9 mouse cellular contexts compared by ENCODE assay signal in the genomic region with DNA sequence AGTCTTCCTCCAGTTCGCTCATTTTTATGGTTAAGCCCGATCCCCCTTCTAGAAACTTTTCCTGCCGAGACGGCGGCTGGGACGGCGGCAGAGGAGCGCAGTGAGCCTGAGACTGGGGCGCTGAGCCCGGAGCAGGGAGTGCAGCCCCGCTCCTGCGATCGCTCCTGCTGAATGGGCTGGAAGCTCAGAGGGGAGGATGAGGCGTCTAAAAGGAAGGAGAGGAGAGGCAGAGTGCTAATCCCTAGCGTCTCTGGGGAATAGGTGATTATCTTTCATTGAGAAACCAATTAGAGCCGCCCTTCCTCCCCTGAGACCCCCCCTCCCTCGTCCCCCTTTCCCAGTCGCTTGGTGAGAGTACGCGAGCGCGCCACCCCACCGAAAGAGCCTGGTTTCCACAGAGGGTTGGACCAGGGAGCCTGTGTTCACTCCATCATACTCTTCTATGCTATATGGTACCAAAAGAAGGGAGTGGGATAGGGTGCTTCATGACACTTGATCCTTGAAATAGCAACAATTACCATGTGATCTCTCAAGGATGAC. TPM values are rescaled to one million over a fixed set of nuclear protein-coding genes. Genes with fewer than 3 reads are reported as not detected.
DNase-seq lines count a peak whose midpoint lies in the region; ATAC-seq lines count a peak whose summit lies in the region.
"Had no signal": no experiment of that assay in that cellular context is flagged by ENCODE, and none has a peak within 500 bp of the region (broad histone marks: within the 10 kb centered on the region; RNA-seq: fewer than 3 reads in every experiment).

Gene Prkg1, minus strand, starts transcription at position 233 of the 540 bp plus-strand sequence.

- no peaks in the 10 kb centered on the region for H3K36me3 ChIP-seq in hindbrain, embryonic 12.5 days
- H3K36me3 ChIP-seq in limb, embryonic 10.5 days, result no peaks in the 10 kb centered on the region
- no peaks in the 10 kb centered on the region for H3K36me3 ChIP-seq in midbrain, embryonic 13.5 days

- H3K4me1 ChIP-seq in hindbrain, embryonic 12.5 days, result peaks cover 25% of the 10 kb centered on the region
- H3K4me1 ChIP-seq in limb, embryonic 10.5 days, result peaks cover 36% of the 10 kb centered on the region
- H3K4me1 ChIP-seq in midbrain, embryonic 13.5 days (replicated peaks), result peaks cover 31% of the 10 kb centered on the region

- H3K9me3 ChIP-seq in hindbrain, embryonic 12.5 days (replicated peaks), result no peaks in the 10 kb centered on the region
- H3K9me3 ChIP-seq in limb, embryonic 10.5 days (replicated peaks), result no peaks in the 10 kb centered on the region
- H3K9me3 ChIP-seq in midbrain, embryonic 13.5 days, result no peaks in the 10 kb centered on the region

- peak; percentile 84 for ATAC-seq in hindbrain, embryonic 12.5 days (ENCODE audit: low FRiP score)
- peak; percentile 90 for ATAC-seq in midbrain, embryonic 13.5 days
- ATAC-seq in erythroid progenitor cell, adult 5-6 weeks (replicated peaks; ENCODE audit: low FRiP score, poor library complexity, severe bottlenecking), result no peak

- peak; percentile 40 for DNase-seq in kidney, adult 18-20 months
- DNase-seq in kidney, adult 11 months, result no peak
- DNase-seq in adrenal gland, adult 8-10 months, result peak; percentile 10
- peak; percentile 25 for DNase-seq in gastrocnemius, adult 18-20 months (ENCODE audit: low spot score)
- DNase-seq in limb, embryonic 10.5 days (ENCODE audit: low spot score), result no peak

- 0% methylated on average over 23 of the region's 23 CpGs for WGBS in hindbrain, embryonic 12.5 days
- WGBS in limb, embryonic 10.5 days, result 0% methylated on average over 23 of the region's 23 CpGs
- WGBS in midbrain, embryonic 13.5 days, result under 1% methylated on average over 23 of the region's 23 CpGs

- peak within 1 kb of the TSS; percentile 60 for H3K27ac ChIP-seq in hindbrain, embryonic 12.5 days
- H3K27ac ChIP-seq in limb, embryonic 10.5 days, result peak within 1 kb of the TSS; percentile 83
- 0 out of 2 replicates have a peak within 1 kb of the TSS, but pooled peaks have one; percentile 6 for H3K27ac ChIP-seq in midbrain, embryonic 13.5 days

- peak within 1 kb of the TSS; percentile 95 for H3K4me2 ChIP-seq in hindbrain, embryonic 12.5 days (replicated peaks)
- H3K4me2 ChIP-seq in midbrain, embryonic 13.5 days (replicated peaks), result peak within 1 kb of the TSS; percentile 98

- H3K27me3 ChIP-seq in hindbrain, embryonic 12.5 days, result peaks cover 29% of the 10 kb centered on the region
- H3K27me3 ChIP-seq in limb, embryonic 10.5 days (ENCODE audit: low read depth, poor library complexity, severe bottlenecking), result peaks cover 8% of the 10 kb centered on the region; the same call in 1 of the 2 replicates
- H3K27me3 ChIP-seq in midbrain, embryonic 13.5 days, result peaks cover 52% of the 10 kb centered on the region

- H3K4me3 ChIP-seq in hindbrain, embryonic 12.5 days, result peak within 1 kb of the TSS; percentile 53
- H3K4me3 ChIP-seq in limb, embryonic 10.5 days, result peak within 1 kb of the TSS; percentile 70
- peak within 1 kb of the TSS; percentile 56 for H3K4me3 ChIP-seq in midbrain, embryonic 13.5 days (replicated peaks)

- peak within 1 kb of the TSS; percentile 58 for H3K9ac ChIP-seq in hindbrain, embryonic 12.5 days
- peak within 1 kb of the TSS; percentile 63 for H3K9ac ChIP-seq in midbrain, embryonic 13.5 days (replicated peaks)

RNA-seq across cellular contexts. Expression of gene Prkg1, which starts in this region (rescaled TPM):
- total RNA-seq in adrenal gland, adult 8-10 months (2022), result 10 to 100 TPM in 3 of 4 experiments, 1 to 10 TPM in 1; 8.4 to 12.1 (median 11.5) TPM
- total RNA-seq in gastrocnemius, adult 18-20 months (2021), result 10 to 100 TPM; 24.4 to 39.7 TPM
- 9.2 and 10.9 TPM in 2 replicates for polyA plus RNA-seq in hindbrain, embryonic 12.5 days (2016; fragmentation: Nextera tagmentation; extraction: Ambion mirVana)
- polyA plus RNA-seq in limb, embryonic 10.5 days (2016; fragmentation: Nextera tagmentation; extraction: Ambion mirVana), result 1.4 and 3.4 TPM in 2 replicates
- 3.3 and 3.7 TPM in 2 replicates for polyA plus RNA-seq in midbrain, embryonic 13.5 days (2015; fragmentation: Nextera tagmentation; extraction: Ambion mirVana)
- total RNA-seq in erythroid progenitor cell, adult 5-6 weeks (2015; ENCODE audit: low replicate concordance), result not detected in 2 replicates
- total RNA-seq in erythroid progenitor cell, adult 5-6 weeks (2017; ENCODE audit: low replicate concordance), result 0.26 TPM in 1 of 2 replicates, not detected in the other
- total RNA-seq: MEL had no signal

Comparison
In these comparisons a context has a peak if more than half of its experiments do, and no peak if none do; other contexts are left out.
1. RNA of gene Prkg1 (total RNA-seq): 24.4 to 39.7 TPM in gastrocnemius, adult 18-20 months and 8.4 to 12.1 TPM in adrenal gland, adult 8-10 months; 0.26 TPM in erythroid progenitor cell, adult 5-6 weeks; every median in the first group is over 4 times any median in the second.
2. DNase-seq: peak in kidney, adult 18-20 months (single experiment), adrenal gland, adult 8-10 months (single experiment) and gastrocnemius, adult 18-20 months (single experiment); none in kidney, adult 11 months (single experiment) and limb, embryonic 10.5 days (single experiment).
3. H3K27ac ChIP-seq: peak in every context shown above with its lines; median percentile 83 in limb, embryonic 10.5 days; 60 in hindbrain, embryonic 12.5 days; 6 in midbrain, embryonic 13.5 days.
4. Peak in every context shown above with its lines, with median percentiles within 50 percentile points of each other: H3K4me3 ChIP-seq.